Mouse (Mus musculus): ENCODE measurements around the gene Ctnnb1. TPM values are rescaled to one million over a fixed set of nuclear protein-coding genes. Genes with fewer than 3 reads are reported as not detected.

The Ctnnb1 gene
- 71.5 TPM for polyA plus RNA-seq (2017; shearing (Covaris generic))

DNA sequence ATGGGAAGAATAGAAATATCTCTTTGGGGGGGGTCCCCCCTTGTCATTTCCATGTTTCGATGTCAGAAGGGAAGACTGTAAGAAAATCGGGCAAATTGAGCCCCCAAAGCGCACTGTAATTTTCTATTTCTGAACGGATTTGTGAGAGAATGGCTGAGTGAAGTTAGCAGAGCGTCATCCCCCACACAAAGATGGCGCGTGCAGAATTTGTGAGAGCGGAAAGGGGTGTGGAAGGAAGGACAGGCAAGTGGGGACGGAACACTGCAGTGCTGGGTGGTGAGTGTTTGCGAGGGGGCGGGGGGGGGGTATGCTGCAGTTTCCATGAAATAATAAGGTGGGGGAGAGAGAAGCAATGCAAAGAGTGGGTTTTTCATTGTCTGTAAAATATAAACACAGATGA, at the start of gene Ctnnb1:
Ctnnb1 (plus strand) TSS at position 136 of the 400 bp plus-strand sequence.

Data from CD4-positive, CD25-positive, alpha-beta regulatory T cell, adult 9 weeks (primary cell).